In the genomic region with DNA sequence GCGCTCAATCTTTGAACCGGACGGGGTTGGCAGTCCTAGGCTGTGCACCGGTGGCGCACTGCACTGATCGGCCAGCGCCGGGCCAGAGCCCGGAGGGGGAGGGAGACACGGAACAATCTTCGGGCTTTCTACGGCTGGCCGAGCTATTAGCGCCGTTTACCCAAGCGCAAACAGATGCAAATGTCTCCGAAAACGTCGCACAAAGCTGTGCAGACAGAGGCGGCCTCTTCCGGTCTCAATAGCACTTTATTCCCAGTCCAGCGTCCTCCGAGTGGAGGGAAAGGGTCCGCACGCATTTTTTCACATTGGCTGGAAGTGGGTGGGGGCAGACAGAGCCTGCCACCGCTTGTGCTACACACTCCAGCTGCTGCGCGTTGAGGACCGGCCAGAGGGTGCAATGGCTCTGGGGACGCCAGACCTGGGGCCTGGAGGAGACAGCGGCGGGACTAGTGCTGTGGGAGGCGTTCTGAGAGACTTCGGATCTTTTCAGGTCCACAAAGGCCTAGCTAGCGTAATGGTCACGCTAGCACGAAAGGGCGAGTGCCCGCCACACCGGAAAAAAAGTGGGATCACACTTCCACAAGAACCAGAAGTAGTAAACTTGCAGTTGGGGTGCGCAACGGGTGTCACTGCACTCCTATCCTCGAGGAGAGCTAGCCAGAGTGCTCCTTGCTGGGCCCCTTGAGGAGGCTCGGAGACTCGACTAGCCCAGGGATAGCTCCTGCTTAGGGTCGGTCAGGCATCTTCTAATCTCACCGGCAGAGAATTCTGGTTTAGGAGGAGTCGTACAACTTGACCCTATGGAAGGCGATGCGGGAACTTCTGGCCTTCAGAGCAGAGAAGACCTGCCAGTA, we compare ENCODE assay signal across 10 mouse cellular contexts. TPM values are rescaled to one million over a fixed set of nuclear protein-coding genes. Genes with fewer than 3 reads are reported as not detected.
A peak's percentile ranks its signal among the peaks of the same experiment; 100 is the strongest.
DNase-seq lines count a peak whose midpoint lies in the region; ATAC-seq and TF ChIP-seq lines count a peak whose summit lies in the region.
"Had no signal": no experiment of that assay in that cellular context is flagged by ENCODE, and none has a peak within 500 bp of the region (broad histone marks: within the 10 kb centered on the region; RNA-seq: fewer than 3 reads in every experiment).

No protein-coding gene starts in this region.

- no peak for TF ChIP-seq POLR2A in cerebellum, adult 2 months (IDR thresholded peaks at IDR 0.05; ENCODE audit: borderline replicate concordance, insufficient read depth, low read length)
- TF ChIP-seq POLR2A in cortical plate, adult 2 months (IDR thresholded peaks at IDR 0.05; ENCODE audit: extremely low read depth, insufficient read depth, low read length), result no peak

- no peak overlapping the region for H3K27ac ChIP-seq in cerebellum, adult 2 months (ENCODE audit: insufficient read depth, low read length)
- 0 out of 2 replicates have a peak overlapping the region, but pooled peaks have one; percentile 9 for H3K27ac ChIP-seq in cortical plate, adult 2 months (ENCODE audit: insufficient read depth, low read length)
- no peak overlapping the region for H3K27ac ChIP-seq in heart, embryonic 15.5 days
- peak overlapping the region; percentile 73 for H3K27ac ChIP-seq in neural tube, embryonic 13.5 days (replicated peaks)
- H3K27ac ChIP-seq: macrophage had no signal

- H3K27me3 ChIP-seq in cerebellum, adult 2 months (ENCODE audit: control insufficient read depth, insufficient read depth, low read length), result peaks cover 4% of the 10 kb centered on the region; the same call in 1 of the 2 replicates
- peaks cover 89% of the 10 kb centered on the region for H3K27me3 ChIP-seq in heart, embryonic 15.5 days
- peaks cover 89% of the 10 kb centered on the region for H3K27me3 ChIP-seq in neural tube, embryonic 13.5 days

- H3K9me3 ChIP-seq in heart, embryonic 15.5 days (replicated peaks), result no peaks in the 10 kb centered on the region
- no peaks in the 10 kb centered on the region for H3K9me3 ChIP-seq in neural tube, embryonic 13.5 days

- no peak overlapping the region for H3K4me3 ChIP-seq in cerebellum, adult 2 months (replicated peaks; ENCODE audit: insufficient read depth, low read depth, low read length)
- no peak overlapping the region for H3K4me3 ChIP-seq in cortical plate, adult 2 months (ENCODE audit: insufficient read depth, low read length)
- H3K4me3 ChIP-seq in heart, embryonic 15.5 days, result peak overlapping the region; percentile 40
- H3K4me3 ChIP-seq in neural tube, embryonic 13.5 days, result peak overlapping the region; percentile 38

- H3K4me1 ChIP-seq in cerebellum, adult 2 months (ENCODE audit: control insufficient read depth, insufficient read depth, low read length), result peaks cover 4% of the 10 kb centered on the region; the same call in 1 of the 2 replicates
- H3K4me1 ChIP-seq in cortical plate, adult 2 months (ENCODE audit: control insufficient read depth, insufficient read depth, low read length), result no peaks in the 10 kb centered on the region
- peaks cover 18% of the 10 kb centered on the region for H3K4me1 ChIP-seq in heart, embryonic 15.5 days (replicated peaks)
- peaks cover 49% of the 10 kb centered on the region for H3K4me1 ChIP-seq in neural tube, embryonic 13.5 days (replicated peaks)

- H3K9ac ChIP-seq in heart, embryonic 15.5 days, result 0 out of 2 replicates have a peak overlapping the region, but pooled peaks have one; percentile 4
- peak overlapping the region; percentile 68 for H3K9ac ChIP-seq in neural tube, embryonic 13.5 days

- H3K4me2 ChIP-seq in heart, embryonic 15.5 days, result peak overlapping the region; percentile 66
- peak overlapping the region; percentile 77 for H3K4me2 ChIP-seq in neural tube, embryonic 13.5 days

- peak; percentile 11 to 18 for DNase-seq in cerebellum, adult 2 months
- no peak for DNase-seq in cerebellum, postnatal 4 days (ENCODE audit: low spot score in 2 of 2)
- DNase-seq in layer of hippocampus, postnatal 10 days (ENCODE audit: low spot score in 2 of 2), result peak; percentile 48 to 61
- DNase-seq in cerebellum, adult 9-11 months, result no peak
- DNase-seq in testis, postnatal 10 days (ENCODE audit: low spot score), result no peak

- H3K36me3 ChIP-seq in heart, embryonic 15.5 days, result no peaks in the 10 kb centered on the region
- H3K36me3 ChIP-seq in neural tube, embryonic 13.5 days, result no peaks in the 10 kb centered on the region

- ATAC-seq in heart, embryonic 15.5 days (replicated peaks; ENCODE audit: insufficient number of reproducible peaks, insufficient read depth, low FRiP score, low read depth), result no peak
- peak; percentile 69 for ATAC-seq in neural tube, embryonic 13.5 days (ENCODE audit: low read depth)

- no peak for TF ChIP-seq CTCF in cerebellum, adult 2 months (IDR thresholded peaks at IDR 0.05; ENCODE audit: borderline replicate concordance, insufficient read depth, low read depth, low read length)
- no peak for TF ChIP-seq CTCF in cortical plate, adult 2 months (IDR thresholded peaks at IDR 0.05; ENCODE audit: extremely low read depth, insufficient read depth, low read length)

- WGBS in cerebellum, adult 2 months, result 6% methylated on average over 50 of the region's 50 CpGs
- 3% methylated on average over 50 of the region's 50 CpGs for WGBS in heart, embryonic 15.5 days
- 1% methylated on average over 50 of the region's 50 CpGs for WGBS in neural tube, embryonic 13.5 days

RNA-seq across cellular contexts. Expression of a gene that starts 29.7 kb away (rescaled TPM):
- polyA plus RNA-seq in cerebellum, adult 2 months (2012; rRNA removed), result not detected in 2 replicates
- 0.21 and 0.23 TPM in 2 replicates for polyA plus RNA-seq in cortical plate, adult 2 months (2012; rRNA removed)
- not detected in 2 replicates for polyA plus RNA-seq in heart, embryonic 15.5 days (2015; fragmentation: Nextera tagmentation; extraction: Ambion mirVana)
- not detected for total RNA-seq in layer of hippocampus, postnatal 10 days (2021)
- 4.5 and 5.6 TPM in 2 replicates for polyA plus RNA-seq in neural tube, embryonic 13.5 days (2015; fragmentation: Nextera tagmentation; extraction: Ambion mirVana)
- total RNA-seq: common myeloid progenitor, adult 5-6 weeks had no signal
- polyA plus RNA-seq: macrophage had no signal

RNA-seq across cellular contexts. Expression of a gene that starts 43.5 kb away (rescaled TPM):
- 0.73 and 0.84 TPM in 2 replicates for polyA plus RNA-seq in cerebellum, adult 2 months (2012; rRNA removed)
- 2.4 and 2.5 TPM in 2 replicates for polyA plus RNA-seq in cortical plate, adult 2 months (2012; rRNA removed)
- polyA plus RNA-seq in heart, embryonic 15.5 days (2015; fragmentation: Nextera tagmentation; extraction: Ambion mirVana), result 1.3 and 2.9 TPM in 2 replicates
- 1 to 10 TPM; 1.8 to 2.0 TPM for total RNA-seq in layer of hippocampus, postnatal 10 days (2021)
- polyA plus RNA-seq in neural tube, embryonic 13.5 days (2015; fragmentation: Nextera tagmentation; extraction: Ambion mirVana), result 1.5 and 1.6 TPM in 2 replicates

Comparison
In these comparisons a context has a peak if more than half of its experiments do, and no peak if none do; other contexts are left out.
1. DNase-seq: peak in cerebellum, adult 2 months (2 of 2) and layer of hippocampus, postnatal 10 days (2 of 2); none in cerebellum, postnatal 4 days (0 of 2), cerebellum, adult 9-11 months (single experiment) and testis, postnatal 10 days (single experiment).
2. H3K27ac ChIP-seq: peak in cortical plate, adult 2 months (single experiment) and neural tube, embryonic 13.5 days (single experiment); none in cerebellum, adult 2 months (single experiment) and heart, embryonic 15.5 days (single experiment).
3. H3K4me3 ChIP-seq: peak in heart, embryonic 15.5 days (single experiment) and neural tube, embryonic 13.5 days (single experiment); none in cerebellum, adult 2 months (single experiment) and cortical plate, adult 2 months (single experiment).